Mouse (Mus musculus) intestine, postnatal 0 days (tissue): ENCODE measurements around the gene C1qtnf2. TPM values are rescaled to one million over a fixed set of nuclear protein-coding genes. Genes with fewer than 3 reads are reported as not detected.

Source experiments
- ATAC-seq: fragments of 200-750 bp; cut with Nextera tagmentation; 2 replicates; pipeline ENCODE4 v1.8.0; 2017; ENCODE audit warnings: mild to moderate bottlenecking, moderate TSS enrichment, moderate library complexity
- H3K27ac ChIP-seq: fragments of 300-500 bp; sonication (generic); 2 replicates; pipeline ENCODE4 v1.5.1; 2014; ENCODE audit warnings: mild to moderate bottlenecking, low read depth, low read length, moderate library complexity
- H3K27me3 ChIP-seq: fragments of 300-500 bp; sonication (generic); replicated peaks from 2 replicates; pipeline ENCODE4 v1.6.1; 2014; ENCODE audit warnings: low read length, mixed read lengths; ENCODE audit not compliant: control insufficient read depth, insufficient read depth
- H3K36me3 ChIP-seq: fragments of 300-500 bp; sonication (generic); 2 replicates; pipeline ENCODE4 v1.6.1; 2014; ENCODE audit warnings: mild to moderate bottlenecking, moderate library complexity; ENCODE audit not compliant: control insufficient read depth, insufficient read depth
- H3K4me1 ChIP-seq: fragments of 300-500 bp; sonication (generic); replicated peaks from 2 replicates; pipeline ENCODE4 v1.6.1; 2014; ENCODE audit warnings: antibody characterized with exemption, low read length, mixed read lengths; ENCODE audit not compliant: control insufficient read depth, insufficient read depth
- H3K4me2 ChIP-seq: fragments of 300-500 bp; sonication (generic); replicated peaks from 2 replicates; pipeline ENCODE4 v1.6.1; 2014; ENCODE audit warnings: low read depth, mild to moderate bottlenecking, moderate library complexity
- H3K4me3 ChIP-seq: fragments of 300-500 bp; sonication (generic); 2 replicates; pipeline ENCODE4 v1.5.1; 2014; ENCODE audit warnings: low read depth, low read length
- H3K9ac ChIP-seq: fragments of 300-500 bp; sonication (generic); 2 replicates; pipeline ENCODE4 v1.6.1; 2014; ENCODE audit warnings: mild to moderate bottlenecking, low read depth, low read length
- H3K9me3 ChIP-seq: fragments of 300-500 bp; sonication (generic); 2 replicates; pipeline ENCODE4 v1.6.1; 2016; ENCODE audit warnings: mixed run types; ENCODE audit not compliant: control insufficient read depth
- CTCF ChIP-seq: sonication (generic); IDR thresholded peaks from 2 replicates; pipeline ENCODE4 v1.5.1; 2016; ENCODE audit warnings: low read depth, mild to moderate bottlenecking, control low read depth, antibody characterized with exemption, moderate library complexity
- WGBS: fragments of 180-500 bp; shearing (Covaris S2); extraction: QIAGEN DNeasy Blood & Tissue Kit; methylation state at CpG from one replicate; pipeline ENCODE4 v1.1.7; 2014; 5-methylcytosine and 5-hydroxymethylcytosine counted together
- polyA plus RNA-seq: library from polyadenylated mRNA; unstranded; fragments of >200 nt; fragmentation: Nextera tagmentation; extraction: Ambion mirVana; gene quantifications from 2 replicates; pipeline ENCODE4 v1.2.1, GENCODE M21; 2015

Gene C1qtnf2
- 9.4 and 11.9 TPM in 2 replicates for polyA plus RNA-seq

DNA sequence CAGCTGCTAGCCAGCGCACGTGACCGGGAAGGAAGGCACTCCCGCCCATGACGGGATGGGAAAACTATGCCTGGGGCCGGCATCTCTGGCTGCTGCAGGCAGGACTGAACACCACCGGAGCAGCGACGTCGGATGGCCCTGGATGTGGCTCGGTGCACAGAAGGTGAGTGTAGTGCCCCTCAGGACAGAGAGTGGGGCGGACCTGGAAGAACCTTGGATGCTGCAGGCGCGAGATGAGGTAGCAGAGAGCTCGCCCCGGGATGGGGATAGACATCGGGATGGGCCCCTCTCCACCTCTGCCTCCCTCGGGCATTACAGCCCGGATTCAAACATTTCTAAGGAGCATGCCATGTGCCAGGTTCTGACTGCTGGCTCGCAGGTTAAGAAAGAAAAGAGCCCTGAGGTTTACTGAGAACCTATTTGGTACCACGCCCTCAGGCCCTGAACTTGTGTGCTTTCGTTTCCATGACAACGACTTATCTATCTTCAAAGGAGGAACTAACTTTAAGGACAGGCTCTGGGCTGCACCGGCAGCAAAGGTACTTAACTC, at the start of gene C1qtnf2:
Gene C1qtnf2 (plus strand): TSS at position 52 of the 550 bp plus-strand sequence.
- Histone ChIP-seq H3K36me3 (no peaks in the 10 kb centered on the region), H3K27ac (no peak within 1 kb of the TSS), H3K4me2 (peak within 1 kb of the TSS; percentile 64), H3K27me3 (no peaks in the 10 kb centered on the region), H3K4me3 (peak within 1 kb of the TSS; percentile 31), H3K9me3 (no peaks in the 10 kb centered on the region), H3K9ac (no peak within 1 kb of the TSS; the same call in 1 of the 2 replicates), H3K4me1 (no peaks in the 10 kb centered on the region)
- TF ChIP-seq CTCF: no peak
- WGBS: 4% methylated on average over 24 of the region's 24 CpGs
- peak; percentile 63 for ATAC-seq

DNA sequence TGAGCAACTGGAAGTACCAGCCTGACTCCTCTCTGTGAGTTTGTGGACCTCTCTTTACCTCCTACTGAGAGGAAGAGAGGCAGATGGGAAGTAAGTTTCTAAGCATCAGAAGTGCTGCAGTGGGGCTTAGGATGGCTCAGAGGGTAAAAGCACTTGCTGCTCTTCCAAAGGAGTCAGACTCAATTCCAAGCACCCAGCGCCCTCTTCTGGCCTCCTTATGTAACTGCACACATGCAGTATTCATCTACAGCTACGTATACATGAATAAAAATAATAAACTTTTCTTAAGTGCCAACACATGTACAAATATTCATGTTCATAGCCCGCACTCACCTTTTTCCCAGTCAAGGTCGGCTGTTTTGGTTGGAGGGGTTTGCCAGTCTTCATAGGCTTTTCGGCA, 49.7 kb upstream of the C1qtnf2 start:
- Histone ChIP-seq H3K4me3 (no peak overlapping the region), H3K27me3 (no peaks in the 10 kb centered on the region), H3K4me2 (no peak overlapping the region), H3K36me3 (peaks cover 22% of the 10 kb centered on the region; the same call in 1 of the 2 replicates), H3K4me1 (no peaks in the 10 kb centered on the region), H3K9ac (no peak overlapping the region), H3K27ac (no peak overlapping the region), H3K9me3 (no peaks in the 10 kb centered on the region)
- peak; percentile 57 for TF ChIP-seq CTCF
- ATAC-seq: no peak
- WGBS: 77% methylated on average over 5 of the region's 5 CpGs

DNA sequence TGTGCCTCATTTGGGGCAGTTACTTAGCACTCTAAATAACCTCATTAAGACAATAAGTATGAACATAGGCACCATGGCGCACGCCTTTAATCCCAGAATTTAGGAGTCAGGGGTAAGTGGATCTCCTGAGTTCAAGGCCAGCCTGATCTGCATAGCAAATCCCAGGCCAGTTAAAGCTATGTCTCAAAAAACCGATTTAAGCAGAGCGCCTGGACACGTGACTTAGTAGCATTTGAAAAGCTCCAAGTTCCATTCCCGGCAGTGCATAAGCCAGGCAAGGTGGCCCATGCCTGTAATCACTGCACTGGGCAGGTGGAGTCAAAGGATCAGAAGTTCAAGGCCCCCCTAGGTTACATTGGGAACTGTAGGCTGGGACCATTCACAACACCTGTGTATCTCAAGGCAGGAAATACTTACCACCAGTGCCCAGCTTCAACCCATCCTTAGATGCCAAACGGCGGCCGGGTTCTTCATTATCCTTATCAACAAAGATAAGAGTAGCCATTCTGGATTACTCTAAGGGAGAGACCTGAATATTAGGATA, 48.8 kb upstream of the C1qtnf2 start:
- 71% methylated on average over 9 of the region's 9 CpGs for WGBS
- Histone ChIP-seq H3K27me3 (no peaks in the 10 kb centered on the region), H3K9ac (no peak overlapping the region; the same call in 1 of the 2 replicates), H3K36me3 (peaks cover 22% of the 10 kb centered on the region; the same call in 1 of the 2 replicates), H3K27ac (no peak overlapping the region), H3K4me2 (peak overlapping the region; percentile 70), H3K4me3 (peak overlapping the region; percentile 61), H3K4me1 (no peaks in the 10 kb centered on the region), H3K9me3 (no peaks in the 10 kb centered on the region)
- 0 out of 2 replicates have a peak, but pooled peaks have one; percentile 25 for ATAC-seq
- TF ChIP-seq CTCF: no peak

DNA sequence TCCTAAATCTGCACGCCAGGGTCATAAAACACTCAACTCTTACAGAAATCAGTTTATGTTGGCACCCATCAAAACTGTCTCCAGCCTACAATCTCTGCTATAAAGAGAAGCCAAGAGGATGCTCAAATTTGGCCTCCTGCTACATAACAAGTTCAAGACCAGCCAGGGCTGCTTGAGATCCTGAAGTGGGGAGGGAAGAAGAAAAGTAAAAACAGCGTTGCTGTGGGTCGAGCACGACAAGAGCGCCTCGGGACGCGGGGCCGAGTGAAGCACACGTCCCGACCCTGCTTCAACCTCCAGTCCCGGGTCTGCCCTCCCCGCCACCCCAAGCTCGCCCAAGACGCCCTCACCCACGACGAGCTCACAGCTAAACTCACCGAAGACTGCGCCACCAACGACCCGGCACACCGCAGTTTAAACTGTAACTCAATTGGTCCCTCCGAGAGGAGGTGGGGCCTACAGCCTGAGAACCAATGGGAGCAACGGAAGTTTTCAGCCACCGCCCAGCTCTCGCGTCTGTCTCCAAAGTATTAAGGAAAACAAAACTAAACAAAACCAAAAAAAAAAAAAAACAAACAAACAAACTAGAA, 48.2 kb upstream of the C1qtnf2 start, which contains the start of gene Pttg1:
Gene Pttg1 (minus strand): TSS at position 428 of the 590 bp plus-strand sequence.
- Histone ChIP-seq H3K9me3 (no peaks in the 10 kb centered on the region), H3K9ac (peak within 1 kb of the TSS; percentile 63), H3K36me3 (peaks cover 20% of the 10 kb centered on the region; the same call in 1 of the 2 replicates), H3K27me3 (no peaks in the 10 kb centered on the region), H3K27ac (no peak within 1 kb of the TSS), H3K4me3 (peak within 1 kb of the TSS; percentile 61), H3K4me1 (no peaks in the 10 kb centered on the region), H3K4me2 (peak within 1 kb of the TSS; percentile 70)
- 0 out of 2 replicates have a peak, but pooled peaks have one; percentile 8 for TF ChIP-seq CTCF
- peak; percentile 96 for ATAC-seq
- WGBS: 2% methylated on average over 27 of the region's 27 CpGs

DNA sequence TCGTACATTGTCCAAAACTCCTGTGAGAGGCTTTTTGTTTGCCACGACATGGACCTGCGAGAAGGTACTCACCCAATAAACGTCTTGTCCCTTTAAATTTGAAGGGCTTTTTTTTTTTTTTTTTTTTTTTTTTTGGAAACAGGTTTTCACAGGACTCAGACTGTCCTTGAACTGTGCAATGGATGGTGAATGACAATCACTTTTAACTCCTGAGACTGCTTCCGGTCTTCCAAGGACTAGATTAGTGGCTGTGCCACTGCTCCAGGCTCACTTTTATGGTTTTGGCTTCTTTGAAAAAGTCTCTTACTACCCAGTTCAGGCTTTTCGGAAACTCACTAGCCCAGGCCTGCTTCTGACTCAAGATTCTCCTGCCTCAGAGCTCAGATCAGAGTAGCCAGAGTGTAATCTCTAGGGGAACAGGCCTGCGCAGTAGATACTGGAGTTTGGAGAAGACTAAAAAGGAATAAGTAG, 47.6 kb upstream of the C1qtnf2 start:
- no peak overlapping the region for H3K27ac ChIP-seq
- ATAC-seq: peak; percentile 60
- no peaks in the 10 kb centered on the region for H3K4me1 ChIP-seq
- H3K9me3 ChIP-seq: no peaks in the 10 kb centered on the region
- peaks cover 17% of the 10 kb centered on the region; the same call in 1 of the 2 replicates for H3K36me3 ChIP-seq
- peak overlapping the region; percentile 63; the same call in 1 of the 2 replicates for H3K9ac ChIP-seq
- no peaks in the 10 kb centered on the region for H3K27me3 ChIP-seq
- TF ChIP-seq CTCF: no peak
- H3K4me3 ChIP-seq: peak overlapping the region; percentile 61
- WGBS: 14% methylated on average over 7 of the region's 7 CpGs
- peak overlapping the region; percentile 70; the same call in 1 of the 2 replicates for H3K4me2 ChIP-seq
